Mouse (Mus musculus) lung, postnatal 0 days (tissue): Measurements from ENCODE around the gene Slc9a9.

Experiments
- CTCF ChIP-seq: IDR thresholded peaks from 2 replicates; pipeline ENCODE4 v1.5.1; 2016; ENCODE audit warnings: antibody characterized with exemption, mild to moderate bottlenecking
- EP300 ChIP-seq: IDR thresholded peaks from 2 replicates; pipeline ENCODE4 v1.6.1; 2016; ENCODE audit warnings: antibody characterized with exemption, mild to moderate bottlenecking, control low read depth

- no peak for TF ChIP-seq CTCF
- peak; percentile 83 for TF ChIP-seq EP300
These were observed 498.8 kb downstream of the Slc9a9 start for GRCm38 (mm10) chr9:95168487-95169008.
